Mouse (Mus musculus) G1E (cell line): ENCODE results near the gene 1810009A15Rik.

Source experiments
- CTCF ChIP-seq: IDR thresholded peaks from 2 replicates; pipeline ENCODE4 v1.5.1; 2012; ENCODE audit warnings: low read depth, low read length, inconsistent platforms, mixed read lengths
- TAL1 ChIP-seq: conservative IDR thresholded peaks from 2 replicates; pipeline ENCODE4 v1.6.1; 2012; ENCODE audit warnings: low read depth, low read length, inconsistent platforms, mixed read lengths

GRCm38 (mm10) chr19:8881034-8881392 lies 7.6 kb upstream of the 1810009A15Rik start:
- no peak for TF ChIP-seq CTCF
- no peak for TF ChIP-seq TAL1
